ENCODE assay signal across 24 mouse cellular contexts in the genomic region with DNA sequence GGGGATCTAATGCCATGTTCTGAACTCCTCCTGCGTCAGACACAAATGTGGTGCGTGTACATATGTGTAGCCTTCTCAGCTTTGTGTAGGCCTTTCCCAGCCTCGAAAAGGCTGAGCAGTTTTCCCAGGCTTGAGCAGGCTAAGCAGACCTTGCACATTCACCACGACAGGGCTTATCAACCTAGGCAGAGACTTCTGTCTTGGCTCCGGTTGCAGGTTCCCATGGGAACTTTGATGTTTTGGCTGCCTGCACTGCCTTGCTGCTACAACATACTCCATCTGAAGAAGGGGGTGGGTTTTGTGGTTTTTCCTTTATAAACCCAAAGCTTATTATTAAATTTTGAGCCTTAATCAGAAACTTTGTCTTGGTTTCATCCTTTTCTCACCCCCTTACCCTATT.
DNase-seq lines count a peak whose midpoint lies in the region; ATAC-seq and TF ChIP-seq lines count a peak whose summit lies in the region.
"Had no signal": no experiment of that assay in that cellular context is flagged by ENCODE, and none has a peak within 500 bp of the region (broad histone marks: within the 10 kb centered on the region; RNA-seq: fewer than 3 reads in every experiment).

No protein-coding gene starts in this region.

- DNase-seq in heart, adult 11 months: peak; percentile 76
- peak; percentile 3 for DNase-seq in midbrain, embryonic 14.5 days
- DNase-seq in ES-E14 (ENCODE audit: low read depth, low spot score): no peak
- DNase-seq: B cell, adult 2 months; cerebellum, adult 9-10 months; gastrocnemius, postnatal 14 days; kidney, adult 8-10 months; kidney, postnatal 10 days; liver; lung, postnatal 36 days; thymus, adult 18-20 months; thymus, postnatal 36 days had no signal

- no peaks in the 10 kb centered on the region for H3K27me3 ChIP-seq in heart, embryonic 11.5 days (ENCODE audit: control insufficient read depth, insufficient read depth, low read length)
- no peaks in the 10 kb centered on the region for H3K27me3 ChIP-seq in midbrain, embryonic 14.5 days (ENCODE audit: control insufficient read depth, insufficient read depth, low read length)
- H3K27me3 ChIP-seq in midbrain, embryonic 16.5 days (ENCODE audit: control insufficient read depth, insufficient read depth, low read depth, low read length): no peaks in the 10 kb centered on the region
- H3K27me3 ChIP-seq in ES-Bruce4 (ENCODE audit: control insufficient read depth, insufficient read depth, low read length, poor library complexity, severe bottlenecking): no peaks in the 10 kb centered on the region
- H3K27me3 ChIP-seq: CH12.LX; forebrain, embryonic 15.5 days; hindbrain, embryonic 13.5 days; liver, embryonic 15.5 days; lung, embryonic 15.5 days; megakaryocyte, embryonic 14.5 days; midbrain, embryonic 13.5 days had no signal

- H3K9ac ChIP-seq in heart, embryonic 11.5 days (ENCODE audit: low read depth, low read length): no peak overlapping the region
- no peak overlapping the region for H3K9ac ChIP-seq in midbrain, embryonic 14.5 days (replicated peaks; ENCODE audit: low read length)
- H3K9ac ChIP-seq in midbrain, embryonic 16.5 days (ENCODE audit: low read depth, low read length): no peak overlapping the region
- H3K9ac ChIP-seq in ES-Bruce4 (ENCODE audit: low read depth, poor library complexity, severe bottlenecking) (no peak overlapping the region), ES-E14 (ENCODE audit: insufficient read depth, low read depth, low read length, poor library complexity, severe bottlenecking) (no peak overlapping the region)
- H3K9ac ChIP-seq: forebrain, embryonic 15.5 days; hindbrain, embryonic 13.5 days; liver, embryonic 15.5 days; lung, embryonic 15.5 days; midbrain, embryonic 13.5 days had no signal

- no peak overlapping the region for H3K4me3 ChIP-seq in heart, embryonic 11.5 days (ENCODE audit: low read depth, low read length)
- H3K4me3 ChIP-seq in midbrain, embryonic 14.5 days (replicated peaks; ENCODE audit: low read depth, low read length): no peak overlapping the region
- H3K4me3 ChIP-seq in midbrain, embryonic 16.5 days (ENCODE audit: low read depth, low read length): no peak overlapping the region
- H3K4me3 ChIP-seq in ES-Bruce4 (ENCODE audit: low read depth, low read length) (no peak overlapping the region), ES-E14 (ENCODE audit: insufficient read depth in 1 of 2, low read depth in 1 of 2, low read length in 2 of 2, poor library complexity in 1 of 2, severe bottlenecking in 1 of 2) (no peak overlapping the region)
- H3K4me3 ChIP-seq: forebrain, embryonic 15.5 days; hindbrain, embryonic 13.5 days; limb, embryonic 10.5 days; liver, embryonic 15.5 days; lung, embryonic 15.5 days; megakaryocyte, embryonic 14.5 days; midbrain, embryonic 13.5 days had no signal

- no peak overlapping the region for H3K4me2 ChIP-seq in heart, embryonic 11.5 days
- H3K4me2 ChIP-seq in midbrain, embryonic 14.5 days (ENCODE audit: low read length): no peak overlapping the region
- no peak overlapping the region for H3K4me2 ChIP-seq in midbrain, embryonic 16.5 days (ENCODE audit: low read length)
- H3K4me2 ChIP-seq: forebrain, embryonic 15.5 days; hindbrain, embryonic 13.5 days; liver, embryonic 15.5 days; lung, embryonic 15.5 days; midbrain, embryonic 13.5 days had no signal

- in situ Hi-C loops in ES-E14 (cut with MboI; ENCODE audit: low sequenced_read_pairs in 2 of 2, unreplicated experiment in 2 of 2): no loop called here

- 59% methylated on average over 5 of the region's 5 CpGs for WGBS in heart, embryonic 11.5 days (ENCODE audit: insufficient replicate concordance)
- WGBS in midbrain, embryonic 14.5 days: 84% methylated on average over 5 of the region's 5 CpGs
- 88% methylated on average over 5 of the region's 5 CpGs for WGBS in midbrain, embryonic 16.5 days

- no peak for TF ChIP-seq EP300 in ES-Bruce4 (IDR thresholded peaks at IDR 0.05; ENCODE audit: insufficient read depth, low read depth, low read length)

- H3K27ac ChIP-seq in heart, embryonic 11.5 days (ENCODE audit: low read depth, low read length): no peak overlapping the region
- no peak overlapping the region for H3K27ac ChIP-seq in midbrain, embryonic 14.5 days (replicated peaks; ENCODE audit: low read depth, low read length)
- no peak overlapping the region for H3K27ac ChIP-seq in midbrain, embryonic 16.5 days (ENCODE audit: low read length)
- H3K27ac ChIP-seq in ES-Bruce4 (ENCODE audit: insufficient read depth, low read length) (peak overlapping the region; percentile 86), ES-E14 (ENCODE audit: insufficient read depth, low read depth, low read length, poor library complexity, severe bottlenecking) (peak overlapping the region; percentile 33)
- H3K27ac ChIP-seq: forebrain, embryonic 15.5 days; hindbrain, embryonic 13.5 days; limb, embryonic 10.5 days; liver, embryonic 15.5 days; lung, embryonic 15.5 days; midbrain, embryonic 13.5 days had no signal

- no peak for ATAC-seq in heart, embryonic 11.5 days (replicated peaks; ENCODE audit: insufficient number of reproducible peaks, low FRiP score, low TSS enrichment)
- ATAC-seq in midbrain, embryonic 14.5 days (ENCODE audit: low FRiP score, low TSS enrichment): no peak
- ATAC-seq in midbrain, embryonic 16.5 days: no peak
- ATAC-seq in inflammation-experienced regulatory T-cells, adult 6 months: no peak
- ATAC-seq: forebrain, embryonic 15.5 days; midbrain, embryonic 13.5 days had no signal

- TF ChIP-seq POLR2A in ES-Bruce4 (IDR thresholded peaks at IDR 0.05; ENCODE audit: insufficient read depth, low read length): no peak

- no peak for TF ChIP-seq CTCF in ES-Bruce4 (IDR thresholded peaks at IDR 0.05; ENCODE audit: low read depth, low read length)

- H3K36me3 ChIP-seq in heart, embryonic 11.5 days (ENCODE audit: control insufficient read depth, insufficient read depth, low read length): no peaks in the 10 kb centered on the region
- no peaks in the 10 kb centered on the region for H3K36me3 ChIP-seq in midbrain, embryonic 14.5 days (ENCODE audit: control insufficient read depth, insufficient read depth, low read length)
- no peaks in the 10 kb centered on the region for H3K36me3 ChIP-seq in midbrain, embryonic 16.5 days (ENCODE audit: control insufficient read depth, insufficient read depth, low read length)
- H3K36me3 ChIP-seq in ES-Bruce4 (ENCODE audit: control insufficient read depth, insufficient read depth, low read length, poor library complexity, severe bottlenecking) (no peaks in the 10 kb centered on the region), ES-E14 (ENCODE audit: control insufficient read depth, insufficient read depth, low read length, poor library complexity, severe bottlenecking) (no peaks in the 10 kb centered on the region)
- H3K36me3 ChIP-seq: forebrain, embryonic 15.5 days; hindbrain, embryonic 13.5 days; limb, embryonic 10.5 days; liver, embryonic 15.5 days; lung, embryonic 15.5 days; midbrain, embryonic 13.5 days had no signal

- no peaks in the 10 kb centered on the region for H3K9me3 ChIP-seq in heart, embryonic 11.5 days (replicated peaks; ENCODE audit: control insufficient read depth, low read length)
- H3K9me3 ChIP-seq in midbrain, embryonic 14.5 days (ENCODE audit: control insufficient read depth, low read length): no peaks in the 10 kb centered on the region
- no peaks in the 10 kb centered on the region for H3K9me3 ChIP-seq in midbrain, embryonic 16.5 days (replicated peaks; ENCODE audit: control insufficient read depth, low read length, poor library complexity, severe bottlenecking)
- peaks cover 19% of the 10 kb centered on the region; the same call in 1 of the 2 replicates for H3K9me3 ChIP-seq in ES-Bruce4 (replicated peaks; ENCODE audit: control insufficient read depth, insufficient read depth, low read length, poor library complexity, severe bottlenecking)
- H3K9me3 ChIP-seq in ES-E14 (ENCODE audit: control insufficient read depth, insufficient read depth, low read depth, low read length): no peaks in the 10 kb centered on the region
- H3K9me3 ChIP-seq: forebrain, embryonic 15.5 days; hindbrain, embryonic 13.5 days; limb, embryonic 10.5 days; liver, embryonic 15.5 days; lung, embryonic 15.5 days; megakaryocyte, embryonic 14.5 days; midbrain, embryonic 13.5 days had no signal

- no peaks in the 10 kb centered on the region for H3K4me1 ChIP-seq in heart, embryonic 11.5 days (ENCODE audit: control insufficient read depth, insufficient read depth, low read length)
- no peaks in the 10 kb centered on the region for H3K4me1 ChIP-seq in midbrain, embryonic 14.5 days (ENCODE audit: control insufficient read depth, insufficient read depth, low read length)
- no peaks in the 10 kb centered on the region for H3K4me1 ChIP-seq in midbrain, embryonic 16.5 days (ENCODE audit: control insufficient read depth, insufficient read depth, low read length)
- no peaks in the 10 kb centered on the region for H3K4me1 ChIP-seq in ES-Bruce4 (ENCODE audit: control insufficient read depth, insufficient read depth, low read length)
- H3K4me1 ChIP-seq in ES-E14 (ENCODE audit: control insufficient read depth in 2 of 2, insufficient read depth in 2 of 2, low read length in 2 of 2, poor library complexity in 1 of 2): peaks cover 0 to 4% of the 10 kb centered on the region in 2 experiments; a peak in 2 of 4 replicates
- H3K4me1 ChIP-seq: forebrain, embryonic 15.5 days; hindbrain, embryonic 13.5 days; limb, embryonic 10.5 days; liver, embryonic 15.5 days; lung, embryonic 15.5 days; megakaryocyte, embryonic 14.5 days; midbrain, embryonic 13.5 days had no signal

TF ChIP-seq in ES-E14, 5 proteins besides CTCF, POLR2A, EP300 and RAD21:
- no peak for TF ChIP-seq MAFK (IDR thresholded peaks at IDR 0.05; ENCODE audit: insufficient read depth, low read depth, low read length)

Comparison
In these comparisons a context has a peak if more than half of its experiments do, and no peak if none do; other contexts are left out.
1. H3K27ac ChIP-seq: peak in ES-Bruce4 (single experiment) and ES-E14 (single experiment); none in heart, embryonic 11.5 days (single experiment), midbrain, embryonic 14.5 days (single experiment) and midbrain, embryonic 16.5 days (single experiment).